Mouse (Mus musculus): ENCODE measurements at regions not wholly inside any gene's neighbourhood (a gene's known extent, or its start where the extent isn't known, plus 50 kb on each side); places are given as distances from the start of the nearest gene placed in this dataset.
A peak's percentile ranks its signal among the peaks of the same experiment; 100 is the strongest.

- Histone ChIP-seq H3K36me3 (ENCODE audit: control insufficient read depth, insufficient read depth) (no peaks in the 10 kb centered on the region), H3K4me3 (no peak overlapping the region), H3K79me2 (ENCODE audit: control insufficient read depth, insufficient read depth) (no peaks in the 10 kb centered on the region), H3ac (ENCODE audit: control insufficient read depth, insufficient read length) (no peak overlapping the region), H3K4me2 (ENCODE audit: low read depth) (no peak overlapping the region), H3K27me3 (ENCODE audit: control insufficient read depth, insufficient read depth, insufficient read length) (no peaks in the 10 kb centered on the region)
- no peak for TF ChIP-seq USF1 (IDR thresholded peaks at IDR 0.05; ENCODE audit: low read depth)
- TF ChIP-seq TCF12 (IDR thresholded peaks at IDR 0.05; ENCODE audit: insufficient read depth, poor library complexity, severe bottlenecking) = no peak
- TF ChIP-seq POLR2AphosphoS2 (IDR thresholded peaks at IDR 0.05; ENCODE audit: insufficient read length, low read depth) = no peak
- no peak for TF ChIP-seq POLR2A (IDR thresholded peaks at IDR 0.05; ENCODE audit: insufficient read length, low read depth)
- no peak for TF ChIP-seq CEBPB (IDR thresholded peaks at IDR 0.05; ENCODE audit: insufficient read depth, poor library complexity, severe bottlenecking)
- TF ChIP-seq MYOD1 (IDR thresholded peaks at IDR 0.05; ENCODE audit: control insufficient read depth in 1 of 3, insufficient read length in 2 of 3, low read depth in 2 of 3) = no peak
- no peak for TF ChIP-seq REST (IDR thresholded peaks at IDR 0.05; ENCODE audit: insufficient read depth, insufficient read length)
- TF ChIP-seq TCF3 (IDR thresholded peaks at IDR 0.05; ENCODE audit: insufficient read length, low read depth) = no peak
- TF ChIP-seq MYOG (IDR thresholded peaks at IDR 0.05; ENCODE audit: control insufficient read depth in 1 of 3, insufficient read depth in 1 of 3, insufficient read length in 2 of 3, low read depth in 2 of 3) = no peak
- TF ChIP-seq E2F4 (IDR thresholded peaks at IDR 0.05; ENCODE audit: insufficient read depth) = no peak
- no peak for TF ChIP-seq MAX (IDR thresholded peaks at IDR 0.05; ENCODE audit: low read depth)
- TF ChIP-seq SRF (IDR thresholded peaks at IDR 0.05; ENCODE audit: control insufficient read depth, insufficient read length, low read depth) = no peak
Observed at GRCm38 (mm10) chr9:94219116-94219515, 318.8 kb downstream of the 1190002N15Rik start.

GRCm38 (mm10) chr9:94216414-94217279, 321.2 kb downstream of the 1190002N15Rik start:
- Histone ChIP-seq H3K36me3 (ENCODE audit: control insufficient read depth, insufficient read depth) (no peaks in the 10 kb centered on the region), H3K4me2 (ENCODE audit: low read depth) (no peak overlapping the region), H3ac (ENCODE audit: control insufficient read depth, insufficient read length) (no peak overlapping the region), H3K79me2 (ENCODE audit: control insufficient read depth, insufficient read depth) (no peaks in the 10 kb centered on the region), H3K4me3 (no peak overlapping the region), H3K27me3 (ENCODE audit: control insufficient read depth, insufficient read depth, insufficient read length) (no peaks in the 10 kb centered on the region)
- TF ChIP-seq MYOD1 (IDR thresholded peaks at IDR 0.05; ENCODE audit: control insufficient read depth in 1 of 3, insufficient read length in 2 of 3, low read depth in 2 of 3) (no peak), E2F4 (IDR thresholded peaks at IDR 0.05; ENCODE audit: insufficient read depth) (no peak), MYOG (IDR thresholded peaks at IDR 0.05; ENCODE audit: control insufficient read depth in 1 of 3, insufficient read depth in 1 of 3, insufficient read length in 2 of 3, low read depth in 2 of 3) (no peak), POLR2A (IDR thresholded peaks at IDR 0.05; ENCODE audit: insufficient read length, low read depth) (no peak), USF1 (IDR thresholded peaks at IDR 0.05; ENCODE audit: low read depth) (no peak), SRF (IDR thresholded peaks at IDR 0.05; ENCODE audit: control insufficient read depth, insufficient read length, low read depth) (no peak), TCF3 (IDR thresholded peaks at IDR 0.05; ENCODE audit: insufficient read length, low read depth) (no peak), CEBPB (IDR thresholded peaks at IDR 0.05; ENCODE audit: insufficient read depth, poor library complexity, severe bottlenecking) (no peak), POLR2AphosphoS2 (IDR thresholded peaks at IDR 0.05; ENCODE audit: insufficient read length, low read depth) (no peak)

- H3K4me3 ChIP-seq = no peak overlapping the region
- no peaks in the 10 kb centered on the region for H3K27me3 ChIP-seq (ENCODE audit: control insufficient read depth, insufficient read depth, insufficient read length)
- no peaks in the 10 kb centered on the region for H3K36me3 ChIP-seq (ENCODE audit: control insufficient read depth, insufficient read depth)
- no peak overlapping the region for H3ac ChIP-seq (ENCODE audit: control insufficient read depth, insufficient read length)
- no peaks in the 10 kb centered on the region for H3K79me2 ChIP-seq (ENCODE audit: control insufficient read depth, insufficient read depth)
- no peak for TF ChIP-seq TCF12 (IDR thresholded peaks at IDR 0.05; ENCODE audit: insufficient read depth, poor library complexity, severe bottlenecking)
- TF ChIP-seq MAX (IDR thresholded peaks at IDR 0.05; ENCODE audit: low read depth) = no peak
- TF ChIP-seq REST (IDR thresholded peaks at IDR 0.05; ENCODE audit: insufficient read depth, insufficient read length) = no peak
- no peak for TF ChIP-seq POLR2AphosphoS2 (IDR thresholded peaks at IDR 0.05; ENCODE audit: insufficient read length, low read depth)
- no peak for TF ChIP-seq TCF3 (IDR thresholded peaks at IDR 0.05; ENCODE audit: insufficient read length, low read depth)
- no peak for TF ChIP-seq SRF (IDR thresholded peaks at IDR 0.05; ENCODE audit: control insufficient read depth, insufficient read length, low read depth)
- no peak for TF ChIP-seq MYOD1 (IDR thresholded peaks at IDR 0.05; ENCODE audit: control insufficient read depth in 1 of 3, insufficient read length in 2 of 3, low read depth in 2 of 3)
- no peak for TF ChIP-seq CEBPB (IDR thresholded peaks at IDR 0.05; ENCODE audit: insufficient read depth, poor library complexity, severe bottlenecking)
- TF ChIP-seq USF1 (IDR thresholded peaks at IDR 0.05; ENCODE audit: low read depth) = no peak
- peak overlapping the region; percentile 14 for H3K4me2 ChIP-seq (ENCODE audit: low read depth)
Observed at GRCm38 (mm10) chr9:94210467-94211249, 327.2 kb downstream of the 1190002N15Rik start.

- TF ChIP-seq MYOG (IDR thresholded peaks at IDR 0.05; ENCODE audit: control insufficient read depth in 1 of 3, insufficient read depth in 1 of 3, insufficient read length in 2 of 3, low read depth in 2 of 3) (no peak), SRF (IDR thresholded peaks at IDR 0.05; ENCODE audit: control insufficient read depth, insufficient read length, low read depth) (no peak), POLR2A (IDR thresholded peaks at IDR 0.05; ENCODE audit: insufficient read length, low read depth) (no peak), TCF3 (IDR thresholded peaks at IDR 0.05; ENCODE audit: insufficient read length, low read depth) (no peak), CEBPB (IDR thresholded peaks at IDR 0.05; ENCODE audit: insufficient read depth, poor library complexity, severe bottlenecking) (no peak), E2F4 (IDR thresholded peaks at IDR 0.05; ENCODE audit: insufficient read depth) (no peak), REST (IDR thresholded peaks at IDR 0.05; ENCODE audit: insufficient read depth, insufficient read length) (no peak), POLR2AphosphoS2 (IDR thresholded peaks at IDR 0.05; ENCODE audit: insufficient read length, low read depth) (no peak), USF1 (IDR thresholded peaks at IDR 0.05; ENCODE audit: low read depth) (no peak), MAX (IDR thresholded peaks at IDR 0.05; ENCODE audit: low read depth) (no peak), MYOD1 (IDR thresholded peaks at IDR 0.05; ENCODE audit: control insufficient read depth in 1 of 3, insufficient read length in 2 of 3, low read depth in 2 of 3) (no peak), TCF12 (IDR thresholded peaks at IDR 0.05; ENCODE audit: insufficient read depth, poor library complexity, severe bottlenecking) (no peak)
- Histone ChIP-seq H3K27me3 (ENCODE audit: control insufficient read depth, insufficient read depth, insufficient read length) (no peaks in the 10 kb centered on the region), H3K4me3 (no peak overlapping the region), H3K79me2 (ENCODE audit: control insufficient read depth, insufficient read depth) (no peaks in the 10 kb centered on the region), H3K36me3 (ENCODE audit: control insufficient read depth, insufficient read depth) (no peaks in the 10 kb centered on the region), H3ac (ENCODE audit: control insufficient read depth, insufficient read length) (no peak overlapping the region), H3K4me2 (ENCODE audit: low read depth) (no peak overlapping the region)
Observed at GRCm38 (mm10) chr9:94208987-94209386, 328.9 kb downstream of the 1190002N15Rik start.
